Mouse (Mus musculus): ENCODE results near the gene Dph7.
"Not testable (repeated sequence)": the region's sequence is repeated elsewhere in the genome, so short reads cannot be mapped to it uniquely, and the experiment has no call there.

Dph7 gene

GRCm38 (mm10) chr2:24974452-24974851, 12.3 kb downstream of the Dph7 start:
- not testable (repeated sequence) for DNase-seq

GRCm38 (mm10) chr2:24974906-24975703, 12.9 kb downstream of the Dph7 start, which contains the start of gene Mrpl41:
Gene Mrpl41 (minus strand): TSS chr2:24975098.
- peak; percentile 98 for DNase-seq

GRCm38 (mm10) chr2:24975704-24976297, 13.6 kb downstream of the Dph7 start, which contains the start of gene Pnpla7:
Gene Pnpla7 (plus strand): TSS chr2:24976033.
- DNase-seq, result peak; percentile 92

- DNase-seq, result peak; percentile 67
These were observed 14.8 kb downstream of the Dph7 start for GRCm38 (mm10) chr2:24976960-24977359.

GRCm38 (mm10) chr2:24987762-24988161, 25.6 kb downstream of the Dph7 start:
- DNase-seq, result no peak

GRCm38 (mm10) chr2:24995332-24995731, 33.1 kb downstream of the Dph7 start:
- no peak for DNase-seq

- DNase-seq, result no peak
These were observed 34.3 kb downstream of the Dph7 start for GRCm38 (mm10) chr2:24996471-24996870.

GRCm38 (mm10) chr2:25000544-25001235, 38.5 kb downstream of the Dph7 start:
- peak; percentile 64 for DNase-seq

GRCm38 (mm10) chr2:25003946-25004786, 42.0 kb downstream of the Dph7 start:
- DNase-seq, result no peak

GRCm38 (mm10) chr2:25006767-25007166, 44.6 kb downstream of the Dph7 start:
- no peak for DNase-seq

GRCm38 (mm10) chr2:25008250-25008649, 46.0 kb downstream of the Dph7 start:
- peak; percentile 17 for DNase-seq

Data from lung, postnatal 36 days (tissue).